Mouse (Mus musculus): ENCODE data around the gene Cyfip1.

Cyfip1 gene

GRCm38 (mm10) chr7:55841445-55841844 lies at the start of gene Cyfip1:
Cyfip1 (plus strand) TSS chr7:55841745.
- no peak for DNase-seq

GRCm38 (mm10) chr7:55792280-55792679 lies 49.3 kb upstream of the Cyfip1 start:
- no peak for DNase-seq

- no peak for DNase-seq
Observed at GRCm38 (mm10) chr7:55793236-55793951, 48.2 kb upstream of the Cyfip1 start.

- DNase-seq, result peak; percentile 97
Observed at GRCm38 (mm10) chr7:55793952-55794603, 47.5 kb upstream of the Cyfip1 start, which contains the start of gene Tubgcp5. Tubgcp5 (plus strand) TSS chr7:55794154.

- no peak for DNase-seq
Observed at GRCm38 (mm10) chr7:55799981-55800380, 41.6 kb upstream of the Cyfip1 start.

GRCm38 (mm10) chr7:55809967-55810366 lies 31.6 kb upstream of the Cyfip1 start:
- DNase-seq, result no peak

GRCm38 (mm10) chr7:55824468-55824867 lies 17.1 kb upstream of the Cyfip1 start:
- DNase-seq, result no peak

GRCm38 (mm10) chr7:55827551-55827950 lies 14.0 kb upstream of the Cyfip1 start:
- DNase-seq, result no peak

- DNase-seq, result no peak
Observed at GRCm38 (mm10) chr7:55836877-55837276, 4.7 kb upstream of the Cyfip1 start.

- peak; percentile 55 for DNase-seq
Observed at GRCm38 (mm10) chr7:55841977-55842503, 495 bp downstream of the Cyfip1 start.

GRCm38 (mm10) chr7:55842504-55843152 lies 1.1 kb downstream of the Cyfip1 start:
- peak; percentile 13 for DNase-seq

- no peak for DNase-seq
Observed at GRCm38 (mm10) chr7:55846606-55847312, 5.2 kb downstream of the Cyfip1 start.

GRCm38 (mm10) chr7:55849948-55850571 lies 8.5 kb downstream of the Cyfip1 start:
- DNase-seq, result no peak

GRCm38 (mm10) chr7:55852787-55853186 lies 11.2 kb downstream of the Cyfip1 start:
- DNase-seq, result no peak

GRCm38 (mm10) chr7:55855597-55855996 lies 14.1 kb downstream of the Cyfip1 start:
- no peak for DNase-seq

GRCm38 (mm10) chr7:55856741-55857140 lies 15.2 kb downstream of the Cyfip1 start:
- DNase-seq, result no peak

GRCm38 (mm10) chr7:55857729-55858128 lies 16.2 kb downstream of the Cyfip1 start:
- DNase-seq, result no peak

GRCm38 (mm10) chr7:55858836-55859517 lies 17.4 kb downstream of the Cyfip1 start:
- DNase-seq, result no peak

GRCm38 (mm10) chr7:55859518-55859872 lies 17.9 kb downstream of the Cyfip1 start:
- no peak for DNase-seq

- DNase-seq, result no peak
Observed at GRCm38 (mm10) chr7:55859956-55860355, 18.4 kb downstream of the Cyfip1 start.

GRCm38 (mm10) chr7:55861175-55861574 lies 19.6 kb downstream of the Cyfip1 start:
- DNase-seq, result no peak

- DNase-seq, result no peak
Observed at GRCm38 (mm10) chr7:55865044-55865443, 23.5 kb downstream of the Cyfip1 start.

Data from thymus, postnatal 4 days (tissue).